Mouse (Mus musculus) megakaryocyte-erythroid progenitor cell, adult 5-6 weeks (primary cell): ENCODE measurements at regions not wholly inside any gene's neighbourhood (a gene's known extent, or its start where the extent isn't known, plus 50 kb on each side); places are given as distances from the start of the nearest gene placed in this dataset.

Source experiments
- ATAC-seq: replicated peaks from 2 replicates; pipeline ENCODE4 v1.8.0; 2016; ENCODE audit warnings: mild to moderate bottlenecking, inconsistent platforms; ENCODE audit not compliant: severe bottlenecking, poor library complexity, low FRiP score, low TSS enrichment

DNA sequence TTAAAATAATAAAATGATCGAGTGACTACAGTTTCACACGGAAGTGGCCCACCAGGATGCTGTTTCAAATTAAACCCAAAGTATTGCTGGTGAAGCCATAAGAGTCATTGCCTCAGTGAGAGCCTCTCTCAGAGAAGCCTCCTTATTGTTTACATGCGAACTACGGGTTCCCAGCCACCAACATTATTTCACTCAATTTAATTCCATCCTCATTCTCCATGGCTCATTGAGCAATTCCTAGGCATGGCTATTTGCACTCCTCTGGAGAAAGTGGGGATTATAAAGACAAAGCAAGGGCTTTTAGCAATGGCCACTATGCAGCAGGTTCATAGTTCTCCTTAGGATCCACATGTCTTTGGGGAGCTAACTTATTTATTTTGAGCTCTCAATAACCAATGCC is 646.7 kb upstream of the Intu start:
- no peak for ATAC-seq

DNA sequence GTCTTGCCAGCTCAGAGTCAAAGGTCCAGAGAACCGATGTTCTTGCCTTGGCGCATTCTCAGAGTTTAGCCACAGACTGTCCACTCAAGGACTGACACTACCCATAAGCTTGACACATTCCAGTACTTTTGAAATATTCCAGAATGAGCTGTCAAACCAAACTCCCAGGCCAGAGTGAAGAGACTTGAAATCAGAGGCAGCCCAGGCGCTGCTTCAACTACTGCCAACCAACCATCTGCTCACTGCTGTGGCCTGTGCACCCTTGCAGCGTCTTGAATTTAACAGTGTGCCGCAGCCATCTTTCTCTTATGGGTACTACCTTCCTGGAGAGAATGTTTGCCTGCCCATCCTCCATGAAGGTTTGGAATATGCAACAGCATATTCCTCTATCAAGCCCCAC is 642.7 kb upstream of the Intu start:
- no peak for ATAC-seq

DNA sequence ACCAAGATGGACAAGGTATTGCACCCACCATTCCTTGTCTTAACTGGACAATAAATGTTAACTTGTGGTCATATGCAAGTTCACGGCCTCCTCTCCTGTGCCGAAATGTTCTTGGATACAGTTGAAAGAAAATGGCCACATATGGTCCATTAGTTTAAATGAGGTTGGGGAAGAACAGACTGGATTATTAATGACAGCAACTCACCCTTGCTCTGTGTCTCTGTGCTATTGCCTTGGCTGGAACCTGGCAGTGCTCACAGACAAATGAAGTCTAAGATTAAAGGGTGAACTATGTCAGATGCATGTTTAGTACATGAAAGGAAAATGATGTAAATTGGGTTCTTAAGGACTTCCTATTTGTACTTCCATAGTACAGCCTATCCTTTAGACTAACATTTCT is 641.9 kb upstream of the Intu start:
- no peak for ATAC-seq

DNA sequence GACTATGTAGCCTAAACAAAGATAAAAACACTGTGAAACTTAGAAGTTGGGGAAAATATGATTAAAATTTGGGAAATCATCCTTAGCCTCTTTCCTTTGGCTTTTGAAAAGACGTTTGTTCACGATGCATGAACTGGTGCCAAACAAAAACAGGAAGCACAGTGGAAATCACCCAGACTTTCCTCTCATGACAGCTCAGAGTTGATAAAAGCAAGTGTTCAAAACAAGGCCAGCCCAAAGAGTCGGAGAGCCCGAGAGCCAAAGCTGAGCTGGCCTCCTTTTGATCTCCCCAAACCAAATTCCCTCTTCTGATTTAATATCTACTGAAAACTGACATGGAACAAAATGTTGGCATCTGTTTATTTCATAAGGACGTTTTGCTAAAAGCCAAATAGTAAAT is 632.1 kb upstream of the Intu start:
- ATAC-seq: no peak

DNA sequence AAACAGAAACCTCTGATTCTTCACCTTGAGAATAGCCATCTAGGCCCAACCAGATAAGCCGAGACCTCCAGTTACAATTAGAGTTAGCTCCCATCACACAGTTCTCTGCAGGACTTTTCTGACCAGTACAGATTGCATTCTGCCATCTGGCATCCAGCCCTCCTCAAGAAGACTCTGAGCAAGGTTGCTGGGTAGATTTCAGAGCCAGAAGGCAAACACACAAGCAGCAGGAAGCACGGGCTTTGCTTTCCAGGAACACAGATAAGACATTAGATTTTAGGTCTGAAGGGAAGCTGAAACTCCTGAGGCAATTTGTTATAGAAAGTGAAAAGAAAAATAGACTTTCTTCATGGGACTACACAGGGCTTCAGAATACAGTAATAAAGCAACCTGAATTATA is 630.9 kb upstream of the Intu start:
- no peak for ATAC-seq

DNA sequence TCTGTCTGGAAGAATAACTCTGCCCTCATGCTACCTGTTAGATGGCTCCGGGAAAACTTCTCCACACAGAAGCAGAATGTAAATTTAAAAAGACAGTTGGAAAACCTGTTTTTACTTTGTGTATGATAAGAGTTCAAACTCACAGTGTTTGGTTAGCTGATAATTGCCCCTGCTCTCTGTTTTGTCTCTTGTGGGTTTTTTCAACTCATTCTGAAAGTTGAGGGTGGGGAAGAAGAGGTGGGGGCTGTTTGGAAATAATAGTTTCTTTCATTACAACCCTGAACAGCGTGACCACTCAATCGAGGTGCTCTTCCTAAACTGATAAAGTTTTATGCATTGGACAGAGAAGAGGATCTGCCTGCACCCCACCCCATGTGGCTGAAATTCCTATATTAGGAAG is 626.7 kb upstream of the Intu start:
- no peak for ATAC-seq

DNA sequence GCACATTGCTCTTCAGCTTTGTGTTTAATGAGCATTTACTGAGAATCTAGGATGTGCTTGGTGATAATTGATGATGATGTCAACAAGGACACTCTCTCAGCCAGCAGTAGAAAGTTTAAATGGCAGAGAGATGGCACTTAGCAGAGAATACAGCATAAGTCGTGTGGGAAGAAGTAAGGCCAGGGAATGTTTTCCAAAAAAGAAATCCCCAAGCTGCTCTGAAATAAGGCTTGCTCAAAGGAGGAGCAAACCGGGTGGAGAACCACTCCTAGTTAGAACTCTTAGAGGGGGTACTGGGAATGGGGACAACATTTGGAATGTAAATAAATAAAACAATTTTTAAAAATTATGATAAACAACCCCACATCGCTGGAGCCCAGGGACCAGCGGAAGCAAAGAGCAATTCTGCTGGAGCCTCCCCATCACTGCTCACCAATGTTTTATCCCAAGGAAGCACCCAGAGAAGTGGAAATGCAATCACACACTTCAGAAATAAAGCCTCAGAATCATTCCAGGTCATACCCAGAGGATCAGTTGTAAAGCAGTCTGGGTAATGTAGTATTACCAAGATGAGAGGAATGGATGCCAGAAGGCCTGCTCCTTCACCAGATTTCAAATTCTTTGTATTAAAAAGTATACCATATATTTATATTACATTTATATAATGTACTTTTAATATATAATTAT is 622.3 kb upstream of the Intu start:
- no peak for ATAC-seq

DNA sequence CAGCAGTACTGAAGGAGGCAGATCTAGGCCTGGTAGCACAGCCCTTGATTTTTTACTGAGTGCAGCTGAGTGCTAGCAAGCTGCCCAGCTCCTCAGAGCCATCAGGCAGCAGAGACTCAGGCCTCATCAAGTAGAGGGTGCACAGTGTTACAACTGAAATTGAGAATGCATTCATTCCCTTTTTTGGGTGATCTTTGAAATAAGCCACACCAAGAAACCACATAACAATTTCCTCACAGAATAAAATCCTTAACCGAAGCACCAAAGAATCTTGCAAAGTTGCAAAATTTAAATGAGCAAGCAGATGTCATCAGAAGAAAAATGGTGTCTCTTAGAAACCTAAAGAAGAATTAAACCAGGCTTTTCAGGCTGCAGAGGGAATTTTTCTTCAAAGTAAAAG is 621.4 kb upstream of the Intu start:
- no peak for ATAC-seq

DNA sequence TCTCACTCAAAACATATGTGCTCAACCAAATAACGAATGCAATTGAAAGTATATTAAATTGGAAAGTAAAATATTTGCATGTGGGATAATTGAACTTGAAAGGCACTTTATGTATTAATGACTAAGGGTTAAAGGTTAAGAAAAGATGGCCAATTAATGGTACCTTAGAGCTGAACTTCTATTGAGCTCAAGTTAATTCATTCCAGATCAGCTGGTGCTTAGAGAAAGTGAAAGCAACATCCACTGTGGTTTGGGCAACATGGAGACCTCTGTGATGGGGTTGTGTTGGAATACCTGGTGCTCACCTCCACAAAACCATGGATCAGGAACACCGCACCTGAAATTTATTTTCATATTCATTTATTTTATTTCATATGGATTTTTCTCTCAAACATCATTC is 612.5 kb upstream of the Intu start:
- no peak for ATAC-seq

DNA sequence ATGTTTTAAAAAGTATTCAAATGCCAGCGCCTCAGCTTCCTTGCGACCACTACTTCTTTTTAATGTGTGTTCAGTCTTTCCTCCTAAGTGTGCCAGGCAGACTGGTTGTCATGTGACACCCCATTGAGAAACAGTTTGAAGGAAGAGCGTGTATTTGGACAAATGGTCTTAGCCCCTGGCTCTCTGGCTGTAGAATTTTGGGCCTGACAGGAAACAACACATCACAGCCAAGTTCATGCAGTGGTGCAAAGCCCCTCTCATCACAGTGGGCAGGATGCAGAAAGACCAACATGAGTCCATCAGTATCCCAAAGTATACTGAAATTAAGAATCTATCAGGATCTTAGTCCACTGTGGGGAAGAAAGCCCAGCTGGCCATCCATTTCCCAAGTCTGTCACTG is 605.6 kb upstream of the Intu start:
- no peak for ATAC-seq

DNA sequence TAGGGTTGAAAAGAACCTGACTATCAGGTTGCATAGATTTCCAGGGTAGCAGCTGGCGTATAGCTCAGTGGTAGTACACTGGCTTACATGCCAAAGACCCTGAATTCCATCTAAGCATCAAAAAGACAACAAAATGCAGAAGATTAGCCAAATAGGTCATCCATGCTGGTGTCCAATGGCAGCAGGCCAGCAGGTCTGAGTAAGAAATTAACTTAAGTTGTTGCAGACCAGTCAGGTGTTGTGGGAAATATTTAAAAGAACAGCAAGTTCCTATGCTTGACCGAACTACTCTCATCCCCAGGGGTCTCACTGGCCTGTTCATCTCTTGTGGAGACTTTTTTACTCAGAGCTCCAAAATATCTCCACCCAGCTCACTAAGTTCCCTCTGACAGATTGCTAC is 602.7 kb upstream of the Intu start:
- ATAC-seq: no peak

DNA sequence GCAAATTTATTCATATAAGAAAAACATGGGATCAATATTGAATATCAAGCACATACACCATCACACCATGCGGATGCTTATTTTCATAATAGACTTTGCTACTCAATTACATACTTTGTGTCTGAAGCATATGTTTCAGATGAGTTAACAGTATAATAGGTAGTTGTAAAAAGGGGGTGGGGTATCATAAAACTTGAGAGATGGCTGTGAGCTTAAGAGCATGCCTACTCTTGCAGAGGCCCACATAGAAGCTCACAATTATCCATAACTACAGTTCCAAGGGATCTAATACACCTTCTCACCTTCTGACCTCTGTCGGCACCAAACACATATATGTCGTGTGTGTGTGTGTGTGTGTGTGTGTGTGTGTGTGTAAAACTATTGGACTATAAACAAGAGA is 597.7 kb upstream of the Intu start:
- ATAC-seq: no peak

DNA sequence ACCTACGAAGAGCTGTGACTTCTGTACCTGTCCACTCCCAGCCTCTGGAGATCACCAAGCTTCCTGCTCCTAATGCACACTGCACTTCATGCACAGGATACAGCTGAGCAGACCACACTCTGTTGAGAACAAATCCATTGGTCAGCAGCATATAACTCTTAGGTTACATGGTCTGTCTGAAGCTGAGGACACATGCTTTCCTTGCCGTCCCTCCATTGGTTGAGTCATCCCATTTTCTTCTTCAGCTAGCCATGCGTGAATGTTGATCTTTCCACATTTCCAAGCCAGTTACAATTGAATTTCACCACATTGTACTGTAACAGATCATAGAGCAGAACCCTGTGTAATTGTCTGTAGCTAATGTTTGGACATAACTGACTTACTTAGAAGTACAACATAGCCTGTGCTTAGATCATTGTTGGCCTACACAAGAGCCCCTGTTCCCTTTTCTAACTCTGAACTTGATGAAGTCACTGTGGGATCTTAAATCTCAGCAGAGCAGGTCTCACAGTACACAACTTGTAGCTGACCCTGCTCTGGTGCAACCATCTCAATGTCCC is 593.3 kb upstream of the Intu start:
- no peak for ATAC-seq

DNA sequence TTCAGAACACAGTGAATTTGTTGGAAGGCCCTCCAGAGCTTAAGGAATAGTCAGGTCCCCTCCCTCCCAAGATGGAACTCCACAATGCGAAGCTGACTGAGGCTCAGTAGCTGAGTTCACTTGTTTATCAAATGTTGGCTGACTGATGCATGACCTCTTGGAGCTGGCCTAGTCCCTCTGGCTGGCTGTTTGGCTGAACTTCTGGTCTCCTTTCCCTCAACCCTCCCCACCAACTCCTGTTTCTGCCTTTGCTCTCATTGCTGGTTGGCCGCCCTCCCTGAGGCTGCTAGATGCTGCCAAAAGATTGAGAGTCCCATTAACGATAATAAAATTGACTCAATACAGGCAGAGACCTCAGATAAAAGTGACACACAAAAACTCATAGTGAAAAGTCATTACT is 586.5 kb upstream of the Intu start:
- no peak for ATAC-seq

DNA sequence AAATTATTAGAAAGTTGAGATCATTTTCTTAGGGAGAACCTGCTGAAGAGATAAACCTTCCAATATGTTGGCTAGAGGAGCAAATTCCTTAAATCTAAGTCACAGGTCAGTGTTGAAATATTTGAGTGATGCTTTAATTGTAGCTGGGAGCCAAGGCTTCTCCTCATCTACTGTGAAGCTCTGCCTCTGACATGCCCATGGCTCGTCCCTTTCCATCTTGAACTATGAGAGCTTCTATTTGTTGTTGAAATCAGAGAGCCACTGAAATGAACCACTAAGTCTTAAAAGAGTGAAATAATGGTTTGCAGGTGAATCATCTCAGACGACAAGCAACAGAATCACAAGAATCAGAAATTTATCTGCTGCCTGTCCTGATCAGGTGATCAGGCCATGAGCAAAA is 579.0 kb upstream of the Intu start:
- ATAC-seq: no peak

DNA sequence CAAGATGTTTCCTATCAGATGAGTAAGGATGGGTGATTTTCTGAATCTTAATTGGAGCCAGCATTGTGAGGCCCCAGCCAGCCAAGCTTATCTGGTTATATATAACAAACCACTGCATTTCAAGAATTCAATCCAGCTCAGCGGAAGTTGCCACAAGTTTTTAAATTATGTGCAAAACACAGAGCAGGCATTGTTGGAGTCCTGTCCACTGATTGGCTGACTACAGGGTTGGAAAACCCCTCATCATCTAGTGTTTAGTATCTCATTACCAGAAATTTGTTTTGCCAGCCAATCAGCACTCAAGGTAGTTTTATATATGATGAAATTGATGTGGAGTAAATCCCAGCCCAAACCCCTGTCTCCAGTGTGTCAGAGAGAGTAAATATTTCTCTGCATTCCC is 578.5 kb upstream of the Intu start:
- no peak for ATAC-seq

DNA sequence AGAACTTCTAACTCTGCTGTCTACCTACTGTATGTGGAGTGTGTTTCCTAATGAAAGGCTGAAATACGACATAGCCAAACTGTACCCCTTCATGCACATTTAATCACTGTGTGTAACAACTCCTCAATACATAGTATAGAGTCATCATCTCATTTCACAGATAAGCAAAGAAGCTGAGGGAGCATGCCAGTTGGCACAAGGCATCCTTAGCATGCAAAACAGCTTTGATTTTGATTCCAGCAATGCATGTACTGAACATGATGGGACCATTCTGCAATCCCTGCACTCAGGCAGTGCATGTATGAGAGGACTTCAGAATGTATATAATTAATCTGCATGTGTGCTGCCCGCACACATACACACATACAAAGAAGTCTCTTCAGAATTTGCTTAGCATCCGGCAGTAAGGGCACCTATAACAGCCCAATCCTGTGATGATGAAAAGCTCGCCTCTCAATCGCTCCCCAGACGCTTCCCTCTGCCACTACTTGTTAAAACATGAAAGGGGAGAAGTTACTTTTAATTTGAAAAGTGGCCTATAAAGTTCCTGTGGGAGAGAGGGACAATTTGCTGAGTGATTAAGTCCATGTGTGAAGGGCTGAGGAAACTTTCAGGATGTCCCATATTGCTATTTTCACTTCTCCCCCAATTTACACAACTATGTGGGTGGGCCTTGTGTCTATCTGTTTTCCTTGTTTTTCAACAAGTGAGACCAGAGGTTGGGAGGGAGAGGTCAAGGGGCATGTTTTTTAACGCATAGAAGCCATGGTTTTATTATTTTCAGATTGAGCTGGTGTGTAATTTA is 569.0 kb upstream of the Intu start:
- no peak for ATAC-seq

DNA sequence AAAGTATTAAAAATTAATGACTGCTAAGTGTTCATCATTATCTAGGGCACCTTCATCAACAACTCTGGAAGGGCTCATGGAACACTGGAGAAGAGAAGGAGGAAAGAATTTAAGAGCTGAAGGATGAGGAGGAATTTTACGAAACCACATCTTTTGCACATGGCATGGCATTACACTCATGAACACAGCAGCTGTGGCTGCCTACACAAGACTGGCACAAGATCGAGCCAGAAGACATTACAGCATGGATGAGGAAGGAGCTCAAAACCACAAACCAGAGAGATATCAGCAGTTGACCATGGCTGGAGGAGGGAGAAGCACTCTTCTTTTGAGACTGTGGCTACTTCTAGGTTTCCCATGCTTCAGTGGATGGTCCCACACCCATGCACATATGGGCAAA is 565.7 kb upstream of the Intu start:
- ATAC-seq: no peak

DNA sequence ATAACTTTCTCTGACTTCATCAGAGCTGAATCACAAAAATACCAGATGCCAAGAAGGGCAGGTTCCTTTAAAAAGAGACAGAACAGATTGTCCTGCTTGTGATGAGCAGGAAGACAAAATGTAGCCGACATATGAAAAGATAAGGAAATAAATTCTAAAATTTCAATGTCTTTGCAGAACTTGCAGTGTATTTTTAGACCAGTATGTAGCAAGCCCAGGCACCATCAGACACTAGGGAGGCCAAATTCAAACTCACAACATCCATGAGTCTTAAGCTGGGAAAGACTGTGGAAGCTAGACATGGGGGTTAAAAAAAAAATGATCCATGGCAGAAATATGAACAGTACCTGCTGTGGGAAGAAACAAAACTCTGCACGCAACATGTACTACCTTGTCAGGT is 564.7 kb upstream of the Intu start:
- ATAC-seq: no peak

DNA sequence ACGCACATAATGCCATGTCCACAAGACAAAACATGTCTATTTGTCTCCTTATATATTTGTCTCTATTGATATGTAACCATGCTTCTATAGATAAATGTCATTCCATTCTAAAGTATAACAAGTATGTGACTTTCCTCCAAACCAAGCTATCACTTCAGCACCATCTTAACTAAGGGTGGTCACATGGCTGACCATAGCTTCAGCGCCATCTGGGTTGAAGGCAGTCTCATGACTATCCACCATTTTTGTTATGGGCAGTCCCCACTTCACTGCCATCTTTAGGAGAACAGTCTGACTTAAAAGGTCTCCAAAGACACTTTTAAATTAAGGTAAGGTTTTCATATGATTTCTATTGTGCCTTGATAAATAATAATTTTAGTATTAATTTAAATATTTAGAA is 554.1 kb upstream of the Intu start:
- ATAC-seq: no peak
